Mouse (Mus musculus) intestine, embryonic 15.5 days (tissue): Measurements from ENCODE around the gene H2-Aa. TPM values are rescaled to one million over a fixed set of nuclear protein-coding genes. Genes with fewer than 3 reads are reported as not detected.

Experiments
- ATAC-seq: fragments of 200-750 bp; cut with Nextera tagmentation; 2 replicates; pipeline ENCODE4 v1.8.0; 2017; ENCODE audit warnings: moderate TSS enrichment, moderate library complexity
- H3K27ac ChIP-seq: fragments of 300-500 bp; sonication (generic); 2 replicates; pipeline ENCODE4 v1.5.1; 2015; ENCODE audit warnings: mild to moderate bottlenecking, inconsistent platforms
- H3K27me3 ChIP-seq: fragments of 300-500 bp; sonication (generic); replicated peaks from 2 replicates; pipeline ENCODE4 v1.6.1; 2015; ENCODE audit warnings: inconsistent platforms
- H3K36me3 ChIP-seq: fragments of 300-500 bp; sonication (generic); 2 replicates; pipeline ENCODE4 v1.6.1; 2015; ENCODE audit warnings: inconsistent platforms
- H3K4me1 ChIP-seq: fragments of 300-500 bp; sonication (generic); replicated peaks from 2 replicates; pipeline ENCODE4 v1.6.1; 2015; ENCODE audit warnings: inconsistent platforms
- H3K4me2 ChIP-seq: fragments of 300-500 bp; sonication (generic); replicated peaks from 2 replicates; pipeline ENCODE4 v1.6.1; 2015; ENCODE audit warnings: mild to moderate bottlenecking, inconsistent platforms
- H3K4me3 ChIP-seq: fragments of 300-500 bp; sonication (generic); replicated peaks from 2 replicates; pipeline ENCODE4 v1.5.1; 2015; ENCODE audit warnings: inconsistent platforms
- H3K9ac ChIP-seq: fragments of 300-500 bp; sonication (generic); 2 replicates; pipeline ENCODE4 v1.6.1; 2015; ENCODE audit warnings: inconsistent platforms
- H3K9me3 ChIP-seq: fragments of 300-500 bp; sonication (generic); 2 replicates; pipeline ENCODE4 v1.6.1; 2016; ENCODE audit warnings: inconsistent platforms
- WGBS: fragments of 180-500 bp; shearing (Covaris S2); methylation state at CpG from one replicate; pipeline ENCODE4 v1.1.7; 2015; 5-methylcytosine and 5-hydroxymethylcytosine counted together
- polyA plus RNA-seq: library from polyadenylated mRNA; unstranded; fragments of >200 nt; fragmentation: Nextera tagmentation; extraction: Ambion mirVana; gene quantifications from 2 replicates; pipeline ENCODE4 v1.2.1, GENCODE M21; 2015

The H2-Aa gene
- polyA plus RNA-seq, 1 experiment from 2014 or later: 10.2 TPM

DNA sequence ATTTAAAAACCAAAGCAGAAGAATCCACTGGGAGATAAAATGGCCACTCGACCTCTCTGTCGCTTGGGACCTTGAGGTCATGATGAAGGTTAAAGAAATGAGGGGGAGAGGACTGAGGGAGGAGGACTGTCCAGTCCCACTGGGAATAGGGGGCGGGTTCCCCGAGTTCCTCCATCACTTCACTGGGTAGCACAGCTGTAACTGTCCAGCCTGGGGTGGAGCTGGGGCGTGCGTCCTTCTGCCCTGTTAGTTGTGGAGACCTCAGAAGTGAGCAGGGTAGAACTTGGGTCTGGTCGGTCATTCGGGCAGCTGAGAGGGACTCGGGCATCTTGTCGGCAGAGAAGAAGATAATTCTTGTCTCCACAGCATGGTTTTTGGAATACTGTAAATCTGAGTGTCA lies 21.6 kb upstream of the H2-Aa start:
- 30% methylated on average over 10 of the region's 10 CpGs for WGBS
- peak overlapping the region; percentile 54 for H3K4me3 ChIP-seq
- no peaks in the 10 kb centered on the region for H3K36me3 ChIP-seq
- no peaks in the 10 kb centered on the region for H3K27me3 ChIP-seq
- H3K4me1 ChIP-seq: 0 out of 2 replicates have a peak, but pooled peaks cover 2% of the 10 kb centered on the region
- ATAC-seq: peak; percentile 56
- H3K9ac ChIP-seq: peak overlapping the region; percentile 55
- no peak overlapping the region for H3K27ac ChIP-seq
- H3K9me3 ChIP-seq: no peaks in the 10 kb centered on the region
- H3K4me2 ChIP-seq: peak overlapping the region; percentile 78

DNA sequence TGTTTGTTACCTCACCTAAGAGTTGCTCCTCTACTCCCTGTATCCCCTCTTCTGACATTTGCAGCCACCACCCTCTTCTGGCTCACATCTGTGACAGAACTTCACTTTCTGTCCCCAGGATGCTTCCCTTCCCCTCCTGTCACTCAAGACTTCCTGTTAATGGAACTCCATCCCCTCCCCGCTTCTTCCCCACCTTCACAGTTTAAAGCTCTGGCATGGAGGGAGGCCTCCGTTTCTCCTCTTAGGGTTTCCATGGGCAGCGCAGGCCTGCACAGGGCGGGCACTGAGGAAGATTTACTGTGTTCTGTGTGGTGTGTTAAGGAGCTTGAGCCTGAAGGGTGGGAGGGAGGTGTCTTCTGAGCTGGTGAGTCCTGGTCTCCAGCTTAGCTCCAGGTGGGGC lies 20.5 kb upstream of the H2-Aa start:
- WGBS: 75% methylated on average over 4 of the region's 4 CpGs

DNA sequence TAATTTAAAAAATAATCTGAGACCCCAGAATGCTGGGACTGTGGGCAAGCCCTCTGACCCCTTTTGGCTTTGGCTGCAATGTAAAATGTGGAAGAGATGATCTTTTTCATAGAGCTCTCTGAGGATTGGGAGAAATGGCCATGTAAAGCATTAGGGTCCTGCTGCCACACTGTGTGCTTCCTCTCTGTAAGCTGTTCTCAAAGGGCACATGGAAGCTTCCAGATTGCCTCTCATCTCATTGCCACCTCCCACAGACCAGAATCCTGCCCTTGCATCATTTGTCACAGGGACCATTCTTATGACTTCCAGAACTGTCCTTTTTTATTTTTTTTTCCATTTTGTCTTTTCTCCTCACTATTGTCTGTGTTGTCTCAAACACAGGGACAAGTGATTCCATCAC lies 19.6 kb upstream of the H2-Aa start:
- Histone ChIP-seq H3K36me3 (no peaks in the 10 kb centered on the region), H3K4me2 (no peak overlapping the region), H3K27me3 (no peaks in the 10 kb centered on the region), H3K9ac (no peak overlapping the region), H3K27ac (no peak overlapping the region), H3K4me3 (no peak overlapping the region), H3K4me1 (0 out of 2 replicates have a peak, but pooled peaks cover 2% of the 10 kb centered on the region), H3K9me3 (no peaks in the 10 kb centered on the region)
- no peak for ATAC-seq

More for the DNA sequence above, 20.5 kb upstream of the H2-Aa start:
- Histone ChIP-seq H3K4me2 (no peak overlapping the region), H3K9ac (no peak overlapping the region), H3K27me3 (no peaks in the 10 kb centered on the region), H3K4me3 (no peak overlapping the region), H3K4me1 (0 out of 2 replicates have a peak, but pooled peaks cover 2% of the 10 kb centered on the region), H3K9me3 (no peaks in the 10 kb centered on the region), H3K27ac (no peak overlapping the region), H3K36me3 (no peaks in the 10 kb centered on the region)
- ATAC-seq: no peak

DNA sequence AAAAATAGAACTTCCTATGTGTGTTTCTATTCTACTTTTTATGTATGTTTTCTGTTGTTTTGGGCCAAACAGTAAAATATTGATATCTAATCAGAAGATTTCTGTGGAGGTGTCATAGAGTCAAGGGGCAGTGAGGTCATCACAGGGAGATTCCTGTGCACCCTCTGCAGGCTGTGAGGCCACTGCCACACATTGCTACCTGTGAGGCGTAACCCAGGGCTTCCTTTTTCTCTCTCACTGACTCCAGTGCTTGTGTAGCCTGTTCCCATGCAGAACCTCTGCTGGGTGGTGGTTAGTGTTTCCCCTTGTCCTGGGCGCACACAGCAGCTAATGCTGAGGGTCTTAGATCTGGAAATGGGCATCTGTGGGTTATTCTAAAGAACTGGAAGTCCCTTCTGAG lies 18.8 kb upstream of the H2-Aa start:
- Histone ChIP-seq H3K4me1 (0 out of 2 replicates have a peak, but pooled peaks cover 2% of the 10 kb centered on the region), H3K9ac (no peak overlapping the region), H3K9me3 (no peaks in the 10 kb centered on the region), H3K4me2 (no peak overlapping the region), H3K27me3 (no peaks in the 10 kb centered on the region), H3K27ac (no peak overlapping the region), H3K36me3 (no peaks in the 10 kb centered on the region), H3K4me3 (no peak overlapping the region)
- WGBS: 90% methylated on average over 2 of the region's 2 CpGs
- ATAC-seq: no peak

DNA sequence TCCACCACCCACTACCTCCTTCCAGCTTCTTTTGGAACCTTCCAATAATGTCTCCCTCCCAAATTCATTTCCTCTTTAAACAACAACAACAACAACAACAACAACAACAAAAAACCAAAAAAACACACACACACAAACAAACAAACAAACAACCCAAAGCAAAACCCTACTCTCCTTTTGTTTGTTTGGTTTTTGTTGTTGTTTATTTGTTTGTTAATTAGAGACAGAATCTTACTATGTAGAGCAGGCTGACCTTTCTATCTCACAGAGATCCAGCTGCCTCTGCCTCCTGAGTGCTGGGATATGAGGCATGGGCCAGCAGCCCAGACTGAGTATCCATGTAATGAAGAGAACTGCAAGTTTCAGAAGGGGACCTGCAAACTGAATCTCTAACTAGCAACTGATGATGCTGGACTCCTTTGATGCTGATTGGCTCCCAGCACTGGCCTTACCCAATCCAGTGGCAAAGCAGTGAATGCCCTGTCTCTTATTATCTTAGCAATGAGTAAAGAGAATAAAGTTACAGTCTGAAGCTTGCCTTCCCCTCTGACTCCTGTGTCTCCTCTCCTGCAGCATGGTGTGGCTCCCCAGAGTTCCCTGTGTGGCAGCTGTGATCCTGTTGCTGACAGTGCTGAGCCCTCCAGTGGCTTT lies 17.9 kb upstream of the H2-Aa start, which contains the start of gene H2-Eb1:
Gene H2-Eb1 (plus strand): TSS at position 488 of the 651 bp plus-strand sequence.
- Histone ChIP-seq H3K4me2 (no peak within 1 kb of the TSS), H3K4me1 (0 out of 2 replicates have a peak, but pooled peaks cover 2% of the 10 kb centered on the region), H3K9me3 (no peaks in the 10 kb centered on the region), H3K9ac (no peak within 1 kb of the TSS), H3K36me3 (no peaks in the 10 kb centered on the region), H3K27ac (no peak within 1 kb of the TSS), H3K27me3 (no peaks in the 10 kb centered on the region), H3K4me3 (no peak within 1 kb of the TSS)
- peak; percentile 66 for ATAC-seq

DNA sequence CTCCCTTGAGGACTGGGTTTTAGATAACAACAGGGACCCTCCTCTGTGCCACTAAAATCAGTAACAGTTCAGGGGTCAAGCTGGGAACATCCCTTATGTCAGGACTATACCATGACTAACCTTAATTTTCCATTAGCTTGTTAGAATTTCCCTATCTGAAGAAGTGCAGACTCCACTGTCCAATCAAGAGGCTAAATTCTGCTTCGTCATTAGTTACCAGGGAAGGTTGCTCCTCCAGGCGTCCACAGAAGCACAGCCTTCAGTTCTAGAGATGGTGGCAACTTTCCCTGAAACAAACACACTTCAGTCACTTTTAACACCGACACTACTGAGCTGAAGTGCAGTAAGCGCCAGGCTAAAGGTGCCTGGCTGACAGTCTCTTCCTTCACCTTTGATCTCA lies 17.1 kb upstream of the H2-Aa start:
- Histone ChIP-seq H3K9ac (no peak overlapping the region), H3K4me1 (0 out of 2 replicates have a peak, but pooled peaks cover 2% of the 10 kb centered on the region), H3K9me3 (no peaks in the 10 kb centered on the region), H3K36me3 (no peaks in the 10 kb centered on the region), H3K27ac (no peak overlapping the region), H3K4me2 (no peak overlapping the region), H3K27me3 (no peaks in the 10 kb centered on the region), H3K4me3 (no peak overlapping the region)
- 17% methylated on average over 4 of the region's 4 CpGs for WGBS
- no peak for ATAC-seq

DNA sequence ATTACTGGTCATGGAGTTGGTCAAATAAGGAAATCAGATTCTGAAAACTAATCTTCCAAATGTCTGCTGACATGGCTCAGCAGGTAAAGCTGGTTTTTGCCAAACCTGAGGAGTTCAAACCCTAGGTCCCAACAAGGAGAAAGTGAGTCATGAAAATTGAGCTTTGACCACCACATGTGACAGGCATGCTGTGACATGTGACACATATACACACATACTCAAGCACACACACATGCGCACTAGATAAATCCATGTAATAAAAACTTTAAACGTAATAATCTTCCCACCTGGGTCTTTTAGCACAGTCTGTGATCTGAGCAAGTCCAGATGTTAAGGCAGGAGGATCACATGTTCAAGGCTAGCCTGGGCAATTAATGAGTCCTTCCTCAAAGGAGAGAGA lies 16.2 kb upstream of the H2-Aa start:
- Histone ChIP-seq H3K4me3 (no peak overlapping the region), H3K4me1 (no peaks in the 10 kb centered on the region), H3K27ac (no peak overlapping the region), H3K36me3 (no peaks in the 10 kb centered on the region), H3K27me3 (no peaks in the 10 kb centered on the region), H3K4me2 (no peak overlapping the region), H3K9ac (no peak overlapping the region), H3K9me3 (no peaks in the 10 kb centered on the region)
- no peak for ATAC-seq
- 82% methylated on average over 2 of the region's 2 CpGs for WGBS

DNA sequence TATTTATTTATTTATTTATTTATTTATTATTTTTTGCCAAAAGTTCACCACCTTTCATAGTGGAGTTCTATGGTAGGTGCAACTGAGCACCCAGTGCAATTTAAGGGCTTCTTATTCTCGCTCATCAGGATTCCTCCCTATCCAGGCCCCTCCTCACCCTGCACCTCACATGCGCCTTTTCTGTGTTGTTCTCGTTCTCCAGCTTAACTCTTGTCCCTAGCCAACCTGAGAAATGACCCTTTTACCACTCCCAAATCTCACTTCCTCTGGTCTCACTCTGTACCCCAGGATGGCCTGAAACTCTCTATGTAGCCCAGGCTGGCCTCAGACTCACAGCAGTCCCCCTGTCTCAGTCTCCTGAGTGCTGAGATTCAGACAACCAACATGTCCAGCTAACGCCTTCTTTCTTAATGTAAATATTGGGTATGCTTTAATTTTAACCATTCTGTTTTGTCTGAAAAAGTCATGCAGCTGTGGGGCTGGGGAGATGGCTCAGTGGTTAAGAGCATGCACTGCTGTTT lies 14.1 kb upstream of the H2-Aa start:
- Histone ChIP-seq H3K27ac (no peak overlapping the region), H3K27me3 (no peaks in the 10 kb centered on the region), H3K9me3 (no peaks in the 10 kb centered on the region), H3K36me3 (no peaks in the 10 kb centered on the region), H3K4me3 (no peak overlapping the region), H3K9ac (no peak overlapping the region), H3K4me1 (no peaks in the 10 kb centered on the region), H3K4me2 (no peak overlapping the region)
- no peak for ATAC-seq
- 81% methylated on average over 4 of the region's 4 CpGs for WGBS

DNA sequence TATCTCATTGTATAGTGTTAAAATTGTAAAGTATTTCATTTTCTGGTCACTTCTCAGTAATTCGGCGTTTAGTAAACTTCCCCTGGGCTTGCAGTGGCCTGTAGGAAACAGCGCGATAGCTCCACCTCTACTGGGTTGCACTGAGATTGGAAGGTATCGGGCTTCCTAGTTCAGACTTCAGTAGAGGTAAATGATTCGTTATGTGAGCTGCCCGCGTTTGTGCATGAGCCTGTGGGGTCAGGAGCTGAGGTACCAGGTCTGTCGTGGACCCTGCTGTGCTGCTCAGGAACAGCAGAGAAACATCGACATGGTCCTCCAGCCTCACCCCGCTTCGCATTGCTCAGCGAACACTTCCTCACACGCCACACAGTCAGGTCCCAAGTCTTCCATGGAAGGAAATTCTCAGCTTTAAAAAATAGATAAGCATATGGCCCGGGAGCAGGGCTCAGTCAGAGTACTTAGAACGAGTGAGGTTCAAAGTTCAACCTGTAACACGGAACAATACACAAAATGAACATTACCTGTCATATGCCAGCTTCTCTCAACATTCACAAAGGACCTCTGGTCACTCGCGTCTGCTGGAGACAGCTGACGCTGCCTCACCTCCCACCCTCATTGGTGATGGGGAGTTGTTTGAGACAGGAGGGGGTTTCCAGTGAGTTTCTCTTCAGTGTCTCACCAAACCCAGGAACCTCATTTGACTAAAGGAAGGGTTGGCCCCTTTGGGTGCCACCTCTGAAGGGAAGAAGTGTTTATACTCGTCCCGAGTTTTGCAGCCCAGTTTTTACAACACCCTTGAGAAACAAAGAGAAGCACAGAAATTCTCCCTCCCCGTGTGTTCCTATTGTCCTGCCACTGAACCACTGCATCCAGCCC lies 13.3 kb upstream of the H2-Aa start:
- Histone ChIP-seq H3K9me3 (no peaks in the 10 kb centered on the region), H3K9ac (no peak overlapping the region), H3K36me3 (no peaks in the 10 kb centered on the region), H3K4me3 (no peak overlapping the region), H3K4me2 (peak overlapping the region; percentile 17), H3K4me1 (no peaks in the 10 kb centered on the region), H3K27ac (peak overlapping the region; percentile 33), H3K27me3 (no peaks in the 10 kb centered on the region)
- peak; percentile 81 for ATAC-seq
- WGBS: 67% methylated on average over 23 of the region's 23 CpGs

DNA sequence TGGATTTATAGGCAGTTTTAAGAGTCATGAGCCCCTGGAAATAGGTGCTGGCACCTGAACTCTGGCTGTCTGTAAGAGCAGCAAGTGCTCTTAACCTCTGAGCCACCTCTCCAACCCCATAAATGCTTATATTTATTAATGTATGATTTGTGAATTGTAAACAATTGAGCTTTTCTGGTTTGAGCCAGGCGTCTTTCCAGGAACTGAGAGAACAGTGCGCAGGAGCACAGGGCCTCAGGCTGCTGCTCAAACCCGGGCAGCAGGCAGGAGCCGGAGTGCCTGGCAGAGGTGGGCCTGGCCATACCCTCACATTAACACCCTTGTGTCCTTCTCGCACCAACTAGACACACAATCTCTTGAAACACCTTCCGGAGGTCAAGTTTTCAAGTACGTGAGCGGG lies 12.4 kb upstream of the H2-Aa start:
- WGBS: 79% methylated on average over 8 of the region's 8 CpGs
- Histone ChIP-seq H3K27me3 (no peaks in the 10 kb centered on the region), H3K4me3 (no peak overlapping the region), H3K27ac (no peak overlapping the region), H3K9ac (no peak overlapping the region), H3K9me3 (no peaks in the 10 kb centered on the region), H3K4me1 (no peaks in the 10 kb centered on the region), H3K36me3 (no peaks in the 10 kb centered on the region), H3K4me2 (no peak overlapping the region)
- ATAC-seq: no peak

DNA sequence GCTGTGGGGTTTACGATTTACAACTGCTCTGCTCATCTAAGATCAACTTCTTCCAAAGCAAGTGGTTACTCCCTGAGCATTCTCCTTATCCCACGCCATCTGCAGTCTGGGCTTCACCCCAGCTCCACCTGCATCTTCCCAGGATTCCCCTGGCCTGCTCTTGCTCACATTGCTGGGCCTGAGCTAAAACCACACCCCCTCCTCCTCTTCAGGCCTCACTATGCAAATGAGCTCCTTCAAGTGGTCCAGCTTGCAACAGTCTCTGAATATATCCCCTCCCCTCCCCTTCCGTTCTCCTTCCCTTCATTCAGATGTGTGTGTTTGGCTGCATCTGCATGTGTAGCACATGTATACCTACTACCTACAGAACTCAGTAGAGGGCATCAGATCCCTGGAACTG lies 11.7 kb upstream of the H2-Aa start:
- no peak overlapping the region for H3K9ac ChIP-seq
- H3K4me1 ChIP-seq: no peaks in the 10 kb centered on the region
- H3K4me2 ChIP-seq: no peak overlapping the region
- H3K4me3 ChIP-seq: no peak overlapping the region
- H3K9me3 ChIP-seq: no peaks in the 10 kb centered on the region
- WGBS: 62% methylated on average over 3 of the region's 3 CpGs
- no peaks in the 10 kb centered on the region for H3K27me3 ChIP-seq
- no peaks in the 10 kb centered on the region for H3K36me3 ChIP-seq
- H3K27ac ChIP-seq: no peak overlapping the region
- ATAC-seq: no peak

DNA sequence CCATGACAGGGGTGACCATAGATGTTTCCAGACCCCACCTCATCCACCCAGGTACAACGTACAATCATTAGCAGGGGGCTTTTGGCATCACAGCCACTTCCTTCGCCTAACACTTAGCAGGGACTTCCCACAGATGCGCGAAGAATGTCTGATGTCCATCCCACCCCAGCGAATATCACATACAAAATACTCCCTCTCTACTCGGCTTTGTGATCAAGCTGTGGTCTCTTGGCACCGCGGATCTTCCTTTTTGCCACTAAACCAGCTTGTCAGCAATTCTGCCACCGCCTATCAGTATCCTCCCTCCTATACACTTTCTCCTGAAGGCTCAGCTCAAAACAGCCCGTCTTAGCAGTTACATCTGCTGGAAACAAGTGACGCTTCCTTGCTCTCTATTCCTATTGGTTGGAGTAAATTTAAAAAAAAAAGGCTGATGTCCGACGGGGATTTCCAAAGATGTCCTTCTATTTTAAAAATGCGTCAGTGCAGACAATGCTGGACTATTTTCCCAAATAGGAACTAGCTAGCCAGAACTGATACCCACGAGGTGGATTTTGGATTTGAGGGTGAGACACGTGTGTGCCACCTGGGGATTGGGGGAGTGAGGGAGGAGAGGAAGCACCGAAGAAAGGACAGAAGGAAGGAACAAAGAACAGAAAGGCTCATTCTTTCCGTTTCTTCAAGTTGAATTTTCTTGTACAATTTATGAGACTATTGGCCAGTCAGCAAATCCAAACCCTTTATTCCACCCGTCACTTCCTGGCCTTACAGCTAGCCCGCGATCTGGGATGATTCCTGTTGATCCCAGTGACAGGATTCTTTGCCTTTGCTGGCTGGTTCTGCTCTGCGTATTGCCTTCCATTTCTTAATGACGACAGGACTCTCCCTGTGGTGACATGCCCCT lies 8.5 kb upstream of the H2-Aa start:
- Histone ChIP-seq H3K9me3 (no peaks in the 10 kb centered on the region), H3K27ac (no peak overlapping the region), H3K36me3 (no peaks in the 10 kb centered on the region), H3K27me3 (no peaks in the 10 kb centered on the region), H3K4me1 (no peaks in the 10 kb centered on the region), H3K4me3 (0 out of 2 replicates have a peak overlapping the region, but pooled peaks have one; percentile 13), H3K9ac (no peak overlapping the region), H3K4me2 (peak overlapping the region; percentile 56)
- peak; percentile 60; the same call in 1 of the 2 replicates for ATAC-seq
- WGBS: 22% methylated on average over 23 of the region's 23 CpGs
